Mouse (Mus musculus) cerebellum, postnatal 25 days (tissue): ENCODE results near the gene Wdr25.
A peak's percentile ranks its signal among the peaks of the same experiment; 100 is the strongest.
"Not testable (repeated sequence)": the region's sequence is repeated elsewhere in the genome, so short reads cannot be mapped to it uniquely, and the experiment has no call there.

ENCODE experiments used
- DNase-seq, 2 experiments: peaks; one replicate each; pipeline ENCODE4 v3.0.0; 2021; ENCODE audit warnings: mixed read lengths in 2 of 2

The Wdr25 gene

DNA sequence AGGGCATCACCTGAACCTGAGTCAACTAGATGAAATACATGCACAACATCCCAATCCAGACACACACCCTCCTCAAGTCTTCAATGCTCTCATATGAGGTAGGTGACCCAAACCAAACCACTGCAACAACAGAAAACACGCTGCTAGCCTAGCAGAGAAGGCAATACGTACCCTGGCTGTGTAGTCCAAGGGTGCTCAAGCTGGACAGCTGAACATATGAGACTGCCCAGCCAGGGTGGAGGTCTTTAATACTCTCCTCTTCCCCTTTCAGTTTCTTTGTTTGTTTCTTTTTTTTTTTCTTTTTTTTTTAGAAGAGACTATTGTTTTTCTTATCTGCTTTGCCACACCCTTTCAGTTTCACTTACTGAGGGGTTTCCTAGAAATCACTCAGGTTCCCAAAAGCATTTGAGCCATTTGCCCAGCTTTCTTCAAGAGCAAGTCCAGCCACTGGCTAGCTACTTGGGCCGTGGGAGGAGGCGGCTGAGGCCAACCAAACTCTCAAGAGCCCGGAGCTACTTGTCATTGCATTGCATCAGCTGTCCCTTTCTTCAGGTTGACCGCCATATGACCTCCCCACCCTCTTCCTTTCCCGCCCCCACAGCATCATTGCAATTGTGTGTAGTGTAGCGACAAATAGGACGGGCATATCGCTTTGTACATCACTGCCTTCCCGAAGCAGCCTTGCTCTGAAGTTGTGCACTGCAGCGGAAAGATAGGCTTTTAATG lies at the start of gene Wdr25:
Wdr25 (plus strand) TSS at position 643 of the 726 bp plus-strand sequence.
- no peak for DNase-seq

- DNase-seq: not testable (repeated sequence)
Observed at GRCm38 (mm10) chr12:108848033-108848432, 45.4 kb upstream of the Wdr25 start.

- no peak for DNase-seq
Observed at GRCm38 (mm10) chr12:108849488-108850022, 43.9 kb upstream of the Wdr25 start.

DNA sequence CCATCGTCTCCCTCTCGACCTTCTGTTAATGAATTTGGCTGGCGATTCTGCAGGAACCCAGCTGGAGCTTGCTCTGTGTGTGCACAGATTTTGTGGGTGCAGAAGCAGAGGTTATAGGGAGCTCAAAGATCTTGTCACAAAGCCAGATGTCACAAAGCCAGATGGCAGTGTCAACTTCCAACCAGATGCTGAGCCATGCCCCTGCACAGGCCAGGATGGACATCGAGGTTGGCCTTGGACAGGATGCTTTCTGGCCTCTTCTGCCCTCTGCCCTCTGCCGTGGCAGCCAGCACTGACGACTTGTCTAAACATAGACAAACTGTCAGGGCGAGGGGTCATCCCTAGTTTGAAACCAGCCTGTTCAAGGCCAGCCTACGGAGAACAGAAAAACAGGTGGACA lies 43.3 kb upstream of the Wdr25 start:
- no peak for DNase-seq

GRCm38 (mm10) chr12:108850886-108851285 lies 42.5 kb upstream of the Wdr25 start:
- no peak for DNase-seq

GRCm38 (mm10) chr12:108852822-108853221 lies 40.6 kb upstream of the Wdr25 start:
- DNase-seq: no peak

- DNase-seq: no peak
Observed at GRCm38 (mm10) chr12:108855081-108855480, 38.4 kb upstream of the Wdr25 start.

DNA sequence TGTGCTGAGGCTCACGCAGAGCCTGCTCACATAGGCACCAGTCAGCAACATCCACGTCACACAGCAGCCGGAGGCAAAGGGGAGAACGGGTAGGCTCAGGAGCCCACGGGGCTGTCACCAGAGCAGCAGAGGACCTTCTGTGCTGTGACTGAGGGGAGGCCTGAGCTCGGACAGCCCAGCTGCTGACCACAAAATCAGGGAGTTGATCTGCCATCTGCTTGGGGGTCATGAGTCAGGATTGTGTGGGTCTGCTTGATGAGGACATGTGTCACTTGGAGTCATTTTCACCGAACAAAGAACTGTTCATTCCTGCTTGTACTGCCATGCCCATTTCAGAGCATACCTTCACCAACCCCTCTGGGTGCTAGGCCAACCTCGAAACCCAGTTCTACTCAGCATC lies 37.2 kb upstream of the Wdr25 start:
- no peak for DNase-seq

DNA sequence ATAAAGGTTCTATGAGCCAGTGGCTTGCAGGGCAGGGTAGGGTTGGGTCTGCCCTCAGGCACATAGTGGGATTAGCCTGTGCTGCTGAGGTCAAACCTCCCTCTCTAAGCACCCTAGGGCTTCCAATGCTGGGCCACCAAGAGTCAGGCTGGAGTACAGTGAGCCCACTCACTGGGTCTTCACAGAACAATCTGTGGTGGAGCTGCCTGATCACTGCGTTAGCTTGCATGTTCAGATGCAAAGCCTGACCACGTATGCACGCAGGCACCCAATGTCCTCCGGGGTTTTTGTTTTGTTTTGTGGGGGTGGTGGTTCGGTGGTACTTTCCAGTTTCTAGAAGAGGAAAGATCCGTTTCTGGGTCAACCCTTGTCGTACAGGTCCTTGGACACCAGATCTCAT lies 36.3 kb upstream of the Wdr25 start:
- DNase-seq: no peak

DNA sequence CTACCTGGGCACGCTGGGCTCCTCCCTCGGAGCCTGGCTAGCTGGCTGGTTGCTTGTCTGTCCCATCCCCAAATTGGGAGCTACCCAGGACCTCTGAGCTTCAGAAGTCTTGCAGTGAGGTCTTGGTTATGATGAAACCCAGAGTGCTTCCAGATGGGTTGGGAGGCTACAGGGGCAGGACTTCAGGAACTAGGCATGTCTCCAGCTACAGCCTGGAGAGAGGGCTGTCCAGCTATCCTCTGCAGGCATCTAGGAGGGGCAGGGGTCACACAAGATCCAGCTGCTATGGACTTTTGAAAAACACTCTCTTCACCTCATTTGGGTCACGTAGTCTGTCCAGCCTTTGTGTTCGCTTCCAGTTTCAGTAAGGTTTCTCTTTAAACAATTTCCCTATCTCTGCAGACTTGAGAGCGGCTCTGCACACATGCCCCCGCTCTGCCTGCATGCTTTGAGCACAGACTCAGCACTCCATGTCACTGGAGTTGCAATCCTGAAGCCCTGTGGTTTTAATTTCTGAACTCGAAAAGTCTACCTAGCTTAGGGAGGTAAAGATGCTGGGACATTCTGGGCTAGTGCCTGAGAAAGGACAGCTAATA lies 35.7 kb upstream of the Wdr25 start:
- DNase-seq: no peak

DNA sequence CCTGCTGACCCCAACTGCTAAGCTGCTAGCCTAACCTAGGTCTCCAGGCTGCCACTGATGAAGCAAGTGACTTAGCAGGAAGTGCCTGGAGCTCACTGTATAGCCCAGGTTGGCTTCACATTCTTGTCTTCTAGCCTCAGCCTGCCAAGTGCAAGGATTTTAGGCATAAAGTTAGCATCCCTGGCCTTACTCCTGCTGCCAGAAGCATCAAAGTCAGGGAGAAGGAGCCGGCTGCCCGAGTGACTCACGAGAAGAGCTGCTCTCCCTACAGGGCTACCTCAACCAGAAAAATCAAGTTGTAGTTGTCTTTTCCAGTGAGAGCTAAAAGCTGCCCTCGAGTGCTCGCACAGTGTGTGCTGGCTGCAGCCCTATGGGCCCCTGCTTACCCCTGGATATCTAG lies 34.9 kb upstream of the Wdr25 start:
- DNase-seq: no peak

DNA sequence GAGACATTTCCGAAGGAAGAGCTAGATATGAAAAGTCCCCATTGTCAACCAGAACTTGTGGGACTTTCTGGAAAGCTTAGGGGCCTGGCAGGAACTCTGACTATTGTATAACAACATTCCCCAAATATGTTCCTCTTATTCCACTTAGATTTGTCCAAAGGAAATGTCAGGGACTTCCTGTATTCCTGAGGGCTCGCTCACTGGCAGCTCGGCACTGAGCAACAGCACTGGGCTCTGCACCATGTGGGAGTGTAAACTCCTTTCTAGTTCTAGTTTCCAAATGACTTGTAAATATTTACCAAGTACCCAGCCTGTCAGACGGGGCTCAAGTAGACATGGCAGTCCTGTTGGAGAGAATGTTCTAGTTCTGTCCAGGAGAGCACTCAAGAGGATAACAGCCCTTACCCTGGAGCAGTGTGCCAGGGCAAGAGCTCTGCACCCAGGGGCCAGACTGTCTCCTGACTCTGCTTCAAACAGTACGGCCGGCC lies 28.4 kb upstream of the Wdr25 start:
- DNase-seq: no peak

GRCm38 (mm10) chr12:108869575-108869974 lies 23.9 kb upstream of the Wdr25 start:
- DNase-seq: peak in 1 of 2 experiments; percentile 39

DNA sequence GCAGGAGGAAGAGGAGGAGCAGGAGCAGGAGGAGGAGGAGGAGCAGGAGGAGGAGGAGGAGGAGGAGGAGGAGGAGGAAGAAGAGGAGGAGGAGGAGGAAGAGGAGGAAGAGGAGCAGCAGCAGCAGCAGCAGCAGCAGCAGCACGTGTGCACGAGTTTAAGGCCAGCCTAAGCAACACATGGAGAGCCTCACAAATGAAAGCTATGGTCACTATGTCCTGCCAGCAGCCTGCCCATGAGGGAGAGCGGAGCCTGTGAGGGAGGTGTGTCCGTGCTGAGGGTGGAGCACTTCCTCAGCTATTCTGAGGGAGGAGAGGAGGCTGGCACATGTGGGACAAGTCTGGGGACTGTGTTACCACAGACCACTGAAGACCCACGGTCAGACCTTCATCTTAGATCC lies 20.3 kb upstream of the Wdr25 start:
- no peak for DNase-seq

- no peak for DNase-seq
Observed at GRCm38 (mm10) chr12:108879138-108879537, 14.3 kb upstream of the Wdr25 start.

DNA sequence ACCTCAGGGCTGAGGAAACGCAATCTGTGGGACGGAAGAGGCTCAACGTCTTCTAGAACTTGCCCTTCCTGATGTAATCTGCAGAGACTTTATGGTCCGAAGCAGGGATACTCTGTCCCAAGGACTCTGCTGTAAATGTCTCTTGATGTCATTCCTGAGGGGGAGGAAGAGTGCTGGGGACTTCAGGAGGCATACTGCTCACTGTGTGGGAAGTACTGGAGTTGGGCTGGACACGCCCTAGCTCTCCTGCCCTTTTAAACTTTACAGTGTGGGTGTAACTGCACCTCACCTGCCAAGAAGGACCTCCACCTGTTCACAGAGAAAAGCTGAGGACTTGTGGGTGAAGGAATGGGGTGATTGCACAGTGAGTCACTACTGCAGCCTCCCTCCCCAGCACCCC lies 12.8 kb upstream of the Wdr25 start:
- no peak for DNase-seq

DNA sequence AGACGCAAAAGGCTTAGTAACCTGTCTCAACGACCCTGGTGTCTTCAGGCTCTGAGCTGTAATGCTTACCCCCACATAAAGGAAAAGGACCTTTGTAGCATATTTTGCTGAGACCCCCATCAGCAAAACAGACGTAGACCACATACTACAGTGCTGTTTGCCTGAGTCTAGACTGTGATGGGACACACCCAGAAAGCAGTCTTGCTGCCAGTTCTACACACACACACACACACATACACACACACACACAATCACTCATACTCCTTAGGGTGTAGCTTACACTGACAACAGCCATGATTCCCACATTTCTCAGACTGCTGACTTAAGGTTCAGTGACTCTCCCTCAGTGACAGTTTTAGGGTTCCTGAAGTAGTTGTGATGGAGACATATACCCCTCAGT lies 12.2 kb upstream of the Wdr25 start:
- DNase-seq: no peak

GRCm38 (mm10) chr12:108882776-108883175 lies 10.7 kb upstream of the Wdr25 start:
- no peak for DNase-seq

DNA sequence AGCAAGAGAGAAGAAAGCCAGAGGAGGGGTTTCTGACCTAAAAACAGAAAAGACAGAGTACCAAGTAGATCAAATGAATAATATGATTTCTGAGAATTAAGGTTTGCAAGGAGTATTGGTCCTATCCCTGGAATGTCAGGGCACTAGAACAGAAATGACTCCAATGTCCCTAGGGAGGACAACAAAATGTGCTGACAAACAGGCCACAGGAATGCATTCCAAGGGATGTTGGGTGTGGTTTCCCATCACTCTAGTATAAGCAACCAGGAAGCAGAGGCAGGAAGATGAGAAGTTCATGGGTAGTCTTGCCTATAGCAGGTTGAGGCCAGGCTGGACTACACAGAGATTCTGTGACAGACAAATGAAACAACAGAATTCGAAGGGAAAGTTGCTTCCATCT lies 7.5 kb upstream of the Wdr25 start:
- no peak for DNase-seq

DNA sequence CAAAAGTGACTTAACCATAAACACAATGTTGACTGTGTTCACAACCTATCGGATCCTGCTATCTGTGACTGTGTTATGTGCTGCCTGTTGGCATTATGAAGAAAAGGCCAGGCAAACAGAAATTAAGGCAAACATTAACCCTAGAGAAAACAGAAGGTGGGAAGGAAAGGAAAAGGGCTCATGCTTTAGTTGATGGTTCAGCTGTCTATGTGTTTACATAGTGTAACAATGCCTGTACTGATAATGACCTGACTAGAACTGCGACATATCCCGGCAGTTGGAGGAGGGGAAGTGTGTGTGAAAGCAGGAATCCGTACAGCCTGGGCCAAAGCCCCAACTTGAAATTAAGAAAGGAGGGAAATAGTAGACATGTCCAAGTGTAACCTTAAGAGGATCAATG lies 6.4 kb upstream of the Wdr25 start:
- DNase-seq: no peak

DNA sequence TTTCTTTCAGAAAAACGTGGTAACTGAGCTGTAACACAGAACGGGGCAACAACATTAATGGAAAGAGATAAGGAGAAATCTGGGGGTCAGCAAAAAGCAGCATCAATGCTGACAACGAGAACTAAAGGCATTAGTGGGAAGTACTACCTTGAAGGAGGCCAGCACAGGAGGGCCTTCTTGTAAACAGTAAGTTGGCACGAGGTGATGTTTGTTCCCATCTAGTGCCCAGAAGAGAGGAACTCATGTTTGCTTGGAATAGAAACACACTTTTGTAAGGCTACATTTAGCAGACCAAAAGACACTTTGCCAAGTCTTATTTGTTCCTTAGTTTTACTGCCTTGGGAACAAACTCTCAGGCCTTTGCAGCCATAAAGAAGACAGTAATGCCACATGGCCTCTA lies 4.8 kb upstream of the Wdr25 start:
- DNase-seq: no peak

DNA sequence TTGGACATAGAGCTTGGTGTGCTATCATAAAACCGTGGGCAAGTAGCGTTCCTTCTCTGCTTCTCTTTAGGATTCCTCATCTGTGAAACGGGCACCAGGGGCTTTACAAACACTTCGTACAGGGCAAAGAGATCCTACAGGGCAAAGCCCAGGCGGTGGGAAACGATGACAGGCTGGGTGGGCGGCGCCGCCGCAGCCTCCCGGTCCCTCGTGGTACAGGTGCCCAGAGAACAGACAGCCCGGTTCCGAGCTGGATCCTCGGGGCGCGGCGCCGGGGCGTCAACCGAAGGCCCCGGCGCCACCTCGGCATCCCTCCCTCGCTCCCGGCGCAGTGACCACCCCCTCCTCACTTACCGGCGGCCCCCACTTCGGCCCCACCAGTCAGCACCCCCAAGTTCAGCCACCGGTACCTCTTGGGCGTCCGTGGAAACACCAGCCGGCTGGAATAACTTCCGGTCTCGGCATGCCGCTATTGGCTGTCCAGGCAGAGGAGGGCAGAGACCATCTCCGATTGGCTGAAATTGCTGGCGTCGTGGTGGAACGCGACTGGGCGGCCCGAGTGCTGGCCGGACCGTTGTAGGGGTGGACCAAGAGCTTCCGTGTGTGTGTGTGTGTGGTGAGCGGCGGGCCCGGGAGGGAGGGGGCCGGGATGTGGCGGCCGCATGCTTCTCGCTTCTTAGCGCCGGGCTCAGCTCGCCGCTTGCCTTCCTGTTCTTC lies 442 bp downstream of the Wdr25 start, which contains the start of gene Wars:
Wars (minus strand) TSS at position 460 of the 717 bp plus-strand sequence.
- DNase-seq: peak; percentile 96

DNA sequence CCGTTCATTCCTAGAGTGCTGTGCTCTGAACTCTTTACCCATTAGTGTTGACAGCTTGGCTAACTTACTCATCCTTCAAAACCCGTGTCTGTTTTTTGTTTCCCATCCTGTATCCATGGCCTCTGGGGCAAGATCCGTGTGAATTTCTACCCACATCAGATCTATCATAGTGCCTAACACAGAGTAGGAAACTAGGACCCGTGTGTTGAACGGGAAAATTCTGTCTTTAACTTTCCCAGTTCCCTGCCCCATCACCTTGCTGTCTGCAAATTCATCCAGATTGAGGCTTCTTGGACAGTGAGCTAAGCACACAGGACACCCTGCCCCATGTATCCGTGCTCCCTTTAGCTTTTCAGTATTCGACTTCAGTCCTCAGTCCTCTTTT lies 993 bp downstream of the Wdr25 start:
- no peak for DNase-seq

DNA sequence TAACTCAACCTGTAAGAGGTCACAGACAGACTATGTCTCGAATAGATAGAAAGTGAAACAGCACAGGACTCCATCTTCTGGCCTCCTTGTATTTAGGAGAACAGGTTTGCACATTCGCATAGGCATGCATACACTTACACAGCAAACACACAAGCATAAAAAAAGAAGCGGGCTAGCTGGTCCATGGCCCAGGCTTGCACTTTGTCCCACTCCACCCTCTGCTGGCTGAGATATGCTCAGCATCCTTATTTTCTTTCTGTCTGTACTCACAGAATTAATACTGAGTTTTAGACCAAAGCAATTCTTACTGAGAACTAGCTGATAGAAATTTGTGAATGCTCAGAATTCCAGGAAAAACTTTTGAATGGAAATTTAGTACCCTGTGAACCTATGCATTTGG lies 2.6 kb downstream of the Wdr25 start:
- peak in 1 of 2 experiments; percentile 44 for DNase-seq
